In the genomic region with DNA sequence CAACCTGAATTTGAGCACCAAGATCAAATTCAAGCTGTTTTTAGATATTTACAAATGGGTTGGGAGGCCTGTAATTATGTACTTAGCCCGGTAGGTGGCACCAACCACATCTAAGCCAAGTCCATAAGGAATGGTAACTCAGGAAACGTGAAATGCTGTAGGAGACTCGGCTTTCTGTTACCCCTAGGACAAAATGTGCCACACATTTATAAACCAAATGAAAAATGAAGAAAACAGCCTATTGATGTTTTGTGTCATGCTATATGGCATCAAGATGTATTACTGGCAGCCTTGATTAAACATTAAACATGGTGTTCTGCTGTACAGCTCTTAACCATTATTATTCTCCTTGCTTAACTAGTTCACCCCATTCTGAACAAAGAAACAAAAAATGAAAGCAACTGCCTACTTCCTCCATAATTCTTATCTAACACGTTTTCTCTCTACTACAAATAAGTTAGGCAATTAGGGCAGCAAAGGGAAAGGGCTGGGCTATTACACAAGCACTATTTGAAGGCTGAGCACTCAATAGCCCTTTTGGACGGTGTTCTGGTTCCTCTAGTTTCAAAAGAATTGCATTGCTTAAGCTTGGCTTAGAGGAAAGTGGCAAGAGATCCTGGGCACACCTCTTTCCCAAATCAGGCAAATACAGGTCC, we compare ENCODE assay signal across 8 mouse cellular contexts. TPM values are rescaled to one million over a fixed set of nuclear protein-coding genes. Genes with fewer than 3 reads are reported as not detected.
A peak's percentile ranks its signal among the peaks of the same experiment; 100 is the strongest.
DNase-seq lines count a peak whose midpoint lies in the region; ATAC-seq and TF ChIP-seq lines count a peak whose summit lies in the region.

No protein-coding gene starts in this region.

- no peak overlapping the region for H3K4me2 ChIP-seq in limb, embryonic 13.5 days (replicated peaks)
- peak overlapping the region; percentile 29; the same call in 1 of the 2 replicates for H3K4me2 ChIP-seq in midbrain, embryonic 16.5 days (ENCODE audit: low read length)

- no peaks in the 10 kb centered on the region for H3K9me3 ChIP-seq in limb, embryonic 13.5 days
- H3K9me3 ChIP-seq in midbrain, embryonic 16.5 days (replicated peaks; ENCODE audit: control insufficient read depth, low read length, poor library complexity, severe bottlenecking) = no peaks in the 10 kb centered on the region

- H3K9ac ChIP-seq in limb, embryonic 13.5 days = no peak overlapping the region
- H3K9ac ChIP-seq in midbrain, embryonic 16.5 days (ENCODE audit: low read depth, low read length) = no peak overlapping the region

- no peak for TF ChIP-seq POLR2A in cortical plate, adult 2 months (IDR thresholded peaks at IDR 0.05; ENCODE audit: extremely low read depth, insufficient read depth, low read length)

- no peak overlapping the region for H3K4me3 ChIP-seq in cortical plate, adult 2 months (ENCODE audit: insufficient read depth, low read length)
- H3K4me3 ChIP-seq in limb, embryonic 13.5 days = no peak overlapping the region
- no peak overlapping the region for H3K4me3 ChIP-seq in midbrain, embryonic 16.5 days (ENCODE audit: low read depth, low read length)

- DNase-seq in 3134 (ENCODE audit: extremely low read depth, insufficient read length, low spot score) (peak; percentile 21), ZHBTc4 (ENCODE audit: low read depth, low spot score) (peak; percentile 75)
- peak; percentile 30 for DNase-seq in kidney, adult 11 months
- peak; percentile 73 for DNase-seq in splenic B cell, adult 2 months (ENCODE audit: low read depth, low spot score)

- H3K4me1 ChIP-seq in cortical plate, adult 2 months (ENCODE audit: control insufficient read depth, insufficient read depth, low read length) = no peaks in the 10 kb centered on the region
- peaks cover 9% of the 10 kb centered on the region; the same call in 1 of the 2 replicates for H3K4me1 ChIP-seq in limb, embryonic 13.5 days
- H3K4me1 ChIP-seq in midbrain, embryonic 16.5 days (ENCODE audit: control insufficient read depth, insufficient read depth, low read length) = no peaks in the 10 kb centered on the region; the same call in 1 of the 2 replicates

- no peaks in the 10 kb centered on the region for H3K36me3 ChIP-seq in limb, embryonic 13.5 days
- no peaks in the 10 kb centered on the region for H3K36me3 ChIP-seq in midbrain, embryonic 16.5 days (ENCODE audit: control insufficient read depth, insufficient read depth, low read length)
- H3K36me3 ChIP-seq in splenic B cell, adult 2 months (ENCODE audit: control insufficient read depth, insufficient read depth, low read length, poor library complexity, severe bottlenecking) = no peaks in the 10 kb centered on the region

- ATAC-seq in granulocyte monocyte progenitor cell, adult 5-6 weeks (replicated peaks; ENCODE audit: poor library complexity, severe bottlenecking) = peak; percentile 99
- 0 out of 2 replicates have a peak, but pooled peaks have one; percentile 51 for ATAC-seq in limb, embryonic 13.5 days (ENCODE audit: low FRiP score, low read depth)
- peak; percentile 68; the same call in 1 of the 2 replicates for ATAC-seq in midbrain, embryonic 16.5 days

- TF ChIP-seq CTCF in cortical plate, adult 2 months (IDR thresholded peaks at IDR 0.05; ENCODE audit: extremely low read depth, insufficient read depth, low read length) = peak; percentile 65

- H3K27ac ChIP-seq in cortical plate, adult 2 months (ENCODE audit: insufficient read depth, low read length) = no peak overlapping the region
- no peak overlapping the region for H3K27ac ChIP-seq in limb, embryonic 13.5 days
- no peak overlapping the region for H3K27ac ChIP-seq in midbrain, embryonic 16.5 days (ENCODE audit: low read length)

- WGBS in limb, embryonic 13.5 days = 11% methylated on average over 5 of the region's 5 CpGs
- 9% methylated on average over 5 of the region's 5 CpGs for WGBS in midbrain, embryonic 16.5 days

- no peaks in the 10 kb centered on the region for H3K27me3 ChIP-seq in limb, embryonic 13.5 days
- H3K27me3 ChIP-seq in midbrain, embryonic 16.5 days (ENCODE audit: control insufficient read depth, insufficient read depth, low read depth, low read length) = no peaks in the 10 kb centered on the region
- H3K27me3 ChIP-seq in splenic B cell, adult 2 months (ENCODE audit: control insufficient read depth, insufficient read depth, low read length, poor library complexity, severe bottlenecking) = no peaks in the 10 kb centered on the region

RNA-seq across cellular contexts. Expression of a gene that starts 12.0 kb away (rescaled TPM):
- polyA plus RNA-seq in cortical plate, adult 2 months (2012; rRNA removed) = not detected in 2 replicates
- not detected in 2 replicates for total RNA-seq in granulocyte monocyte progenitor cell, adult 5-6 weeks (2014; fragmentation: Nextera tagmentation)
- total RNA-seq in granulocyte monocyte progenitor cell, adult 5-6 weeks (2017) = not detected in 2 replicates
- not detected in 2 replicates for polyA plus RNA-seq in limb, embryonic 13.5 days (2015; fragmentation: Nextera tagmentation; extraction: Ambion mirVana)
- polyA plus RNA-seq in midbrain, embryonic 16.5 days (2015; fragmentation: Nextera tagmentation; extraction: Ambion mirVana) = not detected in 2 replicates

RNA-seq across cellular contexts. Expression of a gene that starts 20.1 kb away (rescaled TPM):
- polyA plus RNA-seq in cortical plate, adult 2 months (2012; rRNA removed) = 63.4 and 64.1 TPM in 2 replicates
- 13.8 and 25.9 TPM in 2 replicates for total RNA-seq in granulocyte monocyte progenitor cell, adult 5-6 weeks (2014; fragmentation: Nextera tagmentation)
- 14.0 and 14.3 TPM in 2 replicates for total RNA-seq in granulocyte monocyte progenitor cell, adult 5-6 weeks (2017)
- polyA plus RNA-seq in limb, embryonic 13.5 days (2015; fragmentation: Nextera tagmentation; extraction: Ambion mirVana) = 14.7 and 15.8 TPM in 2 replicates
- 48.4 and 60.7 TPM in 2 replicates for polyA plus RNA-seq in midbrain, embryonic 16.5 days (2015; fragmentation: Nextera tagmentation; extraction: Ambion mirVana)

Comparison
In these comparisons a context has a peak if more than half of its experiments do, and no peak if none do; other contexts are left out.
1. DNase-seq: peak in every context shown above with its lines; median percentile 75 in ZHBTc4; 73 in splenic B cell, adult 2 months; 30 in kidney, adult 11 months; 21 in 3134.